Mouse (Mus musculus) thymus, postnatal 10 days (tissue): ENCODE results near the gene Nae1.
A peak's percentile ranks its signal among the peaks of the same experiment; 100 is the strongest.

Experiments
- DNase-seq, 2 experiments: peaks; one replicate each; pipeline ENCODE4 v3.0.0; 2021; ENCODE audit warnings: low spot score in 2 of 2

Nae1 gene

DNA sequence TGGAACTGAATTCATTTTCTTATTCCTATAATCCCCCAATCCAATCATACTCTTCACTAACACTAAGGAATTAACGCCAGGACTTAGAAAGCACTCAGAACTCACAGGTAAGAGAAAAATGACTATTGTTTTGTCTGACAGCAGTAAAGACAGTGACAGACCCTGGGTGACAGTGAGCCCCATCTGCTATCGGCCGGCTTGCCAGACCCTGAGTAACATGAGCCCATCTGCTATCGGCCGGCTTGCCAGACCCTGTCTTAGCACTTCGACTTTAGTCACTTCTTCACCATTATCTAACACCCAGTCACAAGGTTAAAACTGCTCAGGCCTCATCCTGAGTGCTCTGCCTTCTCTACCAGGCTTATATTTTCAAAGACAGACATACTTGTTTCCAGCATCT is 4.8 kb downstream of the Nae1 start:
- DNase-seq = no peak

DNA sequence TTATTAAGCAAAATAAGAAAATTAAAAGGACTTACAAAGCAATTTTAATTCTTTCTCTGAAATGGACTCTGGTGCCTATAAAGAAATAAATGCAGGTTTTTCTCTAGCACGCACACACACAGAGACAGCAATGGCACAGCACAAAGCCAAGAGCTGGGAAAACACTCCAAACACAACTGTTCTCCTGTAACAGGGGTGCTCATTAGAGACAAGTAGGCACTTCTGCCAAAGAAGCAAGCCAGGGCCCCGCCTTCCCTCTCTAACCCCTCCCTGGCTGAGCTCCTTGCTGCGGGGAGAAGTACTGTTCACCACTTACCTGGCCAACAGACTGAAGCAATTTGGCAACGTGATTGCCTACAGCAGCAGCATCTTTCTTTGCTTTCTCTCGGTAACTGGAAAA is 16.6 kb downstream of the Nae1 start:
- no peak for DNase-seq

- DNase-seq = no peak
These were observed 24.3 kb downstream of the Nae1 start for GRCm38 (mm10) chr8:104510134-104510533.

DNA sequence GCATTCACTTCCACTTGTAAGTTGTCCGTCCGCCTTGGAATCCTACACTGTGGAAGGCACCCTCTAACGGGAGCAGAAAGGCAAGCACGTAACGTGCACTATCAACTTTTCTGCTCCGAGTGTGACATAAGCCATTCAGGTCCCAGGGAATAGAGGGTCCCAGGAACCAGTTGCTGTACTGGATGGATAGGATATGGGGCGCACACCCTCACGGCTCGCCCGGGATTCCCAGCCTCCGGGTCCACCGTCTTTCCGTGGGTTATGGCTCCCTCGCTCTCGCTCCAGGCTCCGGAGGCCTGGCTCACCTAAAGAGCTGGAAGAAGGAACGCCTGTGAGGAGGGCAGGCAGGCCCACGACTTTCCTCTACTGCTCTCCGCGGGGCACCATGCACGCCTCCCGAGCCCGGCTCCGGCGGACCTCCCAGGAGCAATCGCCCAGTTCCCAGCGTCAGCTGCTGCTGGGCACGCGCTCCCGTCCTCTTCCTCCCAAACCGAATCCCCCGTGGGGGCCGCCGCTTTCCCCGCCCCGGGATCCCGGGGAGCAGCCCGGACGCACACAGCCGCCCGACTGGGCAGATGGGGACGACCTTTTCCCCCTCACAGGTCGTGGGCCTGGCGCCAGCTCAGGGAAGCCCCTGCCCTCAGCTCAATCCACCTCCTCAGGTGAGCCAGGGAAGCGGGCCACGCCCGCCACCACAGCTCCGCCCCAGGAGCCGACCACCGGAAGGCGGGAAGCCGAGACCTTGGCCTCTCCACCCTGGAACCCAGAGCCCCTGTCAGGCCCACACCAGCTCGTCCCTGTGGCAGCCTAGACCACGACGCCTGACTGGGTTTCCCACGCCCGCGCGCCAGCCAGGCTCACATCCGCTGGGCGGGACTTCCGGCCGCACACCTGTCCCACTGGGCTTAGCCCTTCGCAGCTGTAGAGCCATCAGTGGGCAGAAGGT is 25.1 kb downstream of the Nae1 start, which contains the start of gene Terb1:
Gene Terb1, minus strand, starts transcription at position 850 of the 946 bp plus-strand sequence.
- peak in 1 of 2 experiments; percentile 32 for DNase-seq

- no peak for DNase-seq
These were observed 55.3 kb downstream of the Nae1 start for GRCm38 (mm10) chr8:104479091-104479490.

- DNase-seq = no peak
These were observed 62.0 kb downstream of the Nae1 start for GRCm38 (mm10) chr8:104472465-104472864.

DNA sequence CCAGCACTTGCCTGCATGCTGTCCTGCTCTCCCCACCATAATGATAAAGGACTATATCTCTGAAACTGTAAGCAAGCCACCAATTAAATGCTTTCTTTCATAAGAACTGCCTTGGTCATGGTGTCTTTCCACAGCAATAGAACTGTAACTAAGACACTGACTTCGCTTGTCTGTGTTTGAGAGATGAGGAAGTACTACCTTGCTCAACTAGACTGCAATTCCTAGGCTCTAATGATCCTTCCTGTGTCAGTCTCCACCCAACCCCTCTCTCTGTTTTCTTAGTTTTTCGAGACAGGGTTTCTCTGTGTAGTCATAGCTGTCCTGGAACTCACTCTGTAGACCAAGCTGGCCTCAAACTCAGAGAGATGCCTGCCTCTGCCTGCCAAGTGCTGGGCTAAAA is 67.0 kb downstream of the Nae1 start:
- DNase-seq = no peak
